Mouse (Mus musculus) brain, embryonic 14.5 days (tissue): ENCODE results near the gene Gzmb.

Experiments
- CTCF ChIP-seq: fragments of 200-500 bp; IDR thresholded peaks from 2 replicates; pipeline ENCODE4 v1.5.1; 2012; ENCODE audit warnings: inconsistent platforms, mild to moderate bottlenecking, moderate library complexity, borderline replicate concordance; ENCODE audit not compliant: insufficient read depth, insufficient read length; ENCODE audit errors: extremely low read depth
- POLR2A ChIP-seq: fragments of 200-500 bp; IDR thresholded peaks from 2 replicates; pipeline ENCODE4 v1.6.1; 2012; ENCODE audit warnings: mild to moderate bottlenecking, inconsistent platforms, borderline replicate concordance; ENCODE audit not compliant: poor library complexity, insufficient read depth, insufficient read length, severe bottlenecking; ENCODE audit errors: extremely low read depth

DNA sequence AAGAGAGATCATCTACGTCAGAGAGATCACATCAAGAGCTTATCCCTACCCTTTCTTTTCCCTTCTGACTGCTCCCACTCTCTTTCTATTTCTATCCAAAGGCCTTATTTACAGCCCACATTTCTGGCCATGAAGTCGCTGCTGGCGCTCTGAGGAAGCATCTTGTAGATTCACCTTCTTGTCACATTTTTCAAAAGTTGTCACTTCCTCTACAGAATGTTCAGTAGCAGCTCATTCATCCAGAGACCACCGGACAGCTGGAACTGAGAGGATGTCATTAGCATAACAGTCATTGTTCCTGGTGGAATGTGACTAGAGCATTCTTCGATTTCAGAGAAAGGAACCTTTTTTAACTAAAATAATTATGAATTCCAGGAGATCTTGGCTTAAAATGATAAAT is 26.6 kb upstream of the Gzmb start:
- TF ChIP-seq CTCF (no peak), POLR2A (no peak)
